Mouse (Mus musculus) v-Abl transformed pro-B cells (cell line): ENCODE results near the gene Ube2cbp.

Experiments used
- in situ Hi-C, 2 experiments: fragments of 400-800 bp; cut with MboI; formaldehyde crosslinking; loops; one replicate each; pipeline ENCODE4 v1.15.1; 2025; ENCODE audit not compliant: unreplicated experiment in 2 of 2

The Ube2cbp gene

DNA sequence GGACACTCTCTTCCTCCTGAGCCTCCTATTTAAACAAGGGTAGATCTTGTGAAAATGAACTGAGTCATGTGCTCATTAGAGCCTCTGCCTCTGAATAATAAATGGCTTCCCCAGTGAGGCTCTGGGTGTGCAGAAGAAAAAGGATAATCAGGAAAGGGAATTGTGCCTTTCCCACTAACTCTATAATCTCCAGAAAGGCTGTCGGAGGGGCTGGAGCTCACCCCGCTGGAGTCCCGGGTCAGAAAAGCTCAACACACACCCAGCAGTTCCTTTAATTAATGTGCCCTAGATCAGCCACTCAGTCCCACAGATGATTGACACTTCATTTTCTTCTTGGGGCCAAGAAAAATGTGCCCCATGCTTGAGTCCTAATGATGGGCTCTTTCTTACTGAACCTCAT, 134.2 kb downstream of the Ube2cbp start:
- in situ Hi-C loops = no loop called here

DNA sequence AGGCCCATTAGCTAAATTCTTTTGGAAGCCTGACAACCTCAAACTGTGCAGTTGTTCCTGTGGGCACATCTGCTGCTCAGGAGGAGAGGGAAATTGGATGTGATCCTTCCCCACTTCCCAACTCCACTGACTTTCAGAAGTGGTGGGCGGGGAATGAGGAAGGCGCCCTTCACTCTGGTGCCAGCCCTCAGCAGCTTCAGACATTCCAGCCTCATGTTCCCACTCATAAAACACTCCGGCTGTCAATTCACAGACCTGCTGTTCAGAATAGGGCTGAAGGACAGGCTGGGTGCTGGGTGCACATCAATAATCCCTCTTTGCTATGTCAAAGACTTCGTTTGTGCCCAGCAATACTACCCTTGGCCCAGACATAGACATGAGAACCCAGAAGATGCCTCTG, 136.5 kb downstream of the Ube2cbp start:
- in situ Hi-C loops = no loop called here

DNA sequence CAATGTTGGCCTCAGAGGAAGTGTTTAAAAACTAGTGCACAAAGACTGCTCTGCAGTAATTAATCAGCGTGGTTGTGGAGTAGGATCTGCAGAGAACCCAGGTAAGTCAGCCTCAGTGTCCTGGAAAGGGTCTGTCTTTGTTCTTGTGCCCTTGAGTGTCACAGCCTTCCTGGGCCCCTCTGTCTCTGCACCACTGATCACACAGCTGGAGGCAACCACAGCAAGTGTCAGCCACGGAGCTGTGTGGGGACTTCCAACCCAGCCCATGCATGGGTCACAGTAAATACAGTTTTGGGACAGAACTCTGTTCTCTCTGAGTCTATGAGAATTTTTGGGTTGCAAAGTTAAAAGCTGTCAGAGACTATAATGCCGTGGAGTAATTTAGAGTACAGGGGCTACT, 137.4 kb downstream of the Ube2cbp start:
- in situ Hi-C loops = no loop called here

DNA sequence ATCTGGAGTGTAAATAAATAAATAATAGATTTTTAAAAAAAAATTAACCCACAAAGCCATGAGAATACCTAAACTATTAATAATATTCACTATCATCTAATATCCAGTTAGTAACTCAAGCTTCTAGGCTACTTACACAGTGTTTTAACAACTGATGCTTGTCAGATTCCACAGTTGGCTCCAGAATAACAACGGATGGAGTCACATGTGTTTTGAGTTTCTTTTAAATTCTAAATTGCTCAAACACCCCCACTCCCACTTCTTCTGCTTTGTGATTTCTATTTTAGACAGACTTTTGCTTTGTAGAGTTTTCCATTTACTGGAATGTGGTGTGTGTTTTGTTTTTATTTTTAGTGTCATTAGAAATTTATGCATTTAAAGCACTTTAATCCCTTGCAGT, 140.0 kb downstream of the Ube2cbp start:
- in situ Hi-C loops = no loop called here

DNA sequence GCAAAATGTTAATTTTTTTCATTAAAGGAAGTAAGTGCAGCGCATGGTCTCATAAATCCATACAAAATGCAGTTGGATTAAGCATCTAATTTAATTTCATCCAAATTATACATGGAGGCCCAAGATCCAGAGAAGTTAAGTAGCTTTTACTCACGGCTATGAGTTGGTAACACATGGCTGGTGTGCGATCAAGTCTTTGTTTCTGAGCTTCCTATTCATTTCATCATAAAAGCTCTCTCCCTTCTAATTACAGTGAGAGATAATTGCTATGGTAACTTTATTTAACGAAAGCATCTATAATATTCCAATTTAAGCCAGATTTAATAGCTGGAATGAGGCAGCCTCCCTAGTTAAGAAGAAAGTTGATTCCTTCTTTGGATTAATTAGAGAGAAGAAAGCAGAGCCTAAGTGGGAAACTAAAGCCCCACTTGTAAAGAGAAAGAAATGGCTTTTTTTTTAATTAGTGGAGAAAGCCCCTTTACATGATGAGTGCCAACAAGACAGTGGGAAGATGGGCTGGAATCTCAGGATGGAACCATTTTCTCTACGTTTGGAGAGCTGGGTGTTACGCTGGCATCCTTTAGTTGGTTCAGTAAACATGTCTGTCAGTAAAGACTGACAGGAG, 145.1 kb downstream of the Ube2cbp start:
- in situ Hi-C loops = no loop called here

DNA sequence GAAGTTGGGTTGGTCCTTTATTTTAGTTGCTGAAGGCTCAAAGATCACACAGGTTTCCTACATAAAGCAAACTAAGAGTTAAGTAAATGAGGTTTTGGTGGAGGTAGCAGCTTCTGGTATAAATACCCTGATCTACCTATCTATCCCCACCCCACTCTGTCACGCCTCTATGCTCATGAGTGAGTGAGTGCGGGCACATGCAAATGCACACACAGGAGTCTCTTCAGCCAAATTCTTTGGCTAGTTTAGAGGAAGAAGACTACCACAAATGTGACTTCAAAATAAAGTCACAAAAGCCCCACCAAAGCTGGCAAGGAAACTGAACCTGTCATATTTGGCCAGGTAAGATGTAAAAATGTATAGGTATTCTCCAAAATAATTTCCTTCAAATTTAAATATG, 149.1 kb downstream of the Ube2cbp start:
- in situ Hi-C loops = no loop called here

DNA sequence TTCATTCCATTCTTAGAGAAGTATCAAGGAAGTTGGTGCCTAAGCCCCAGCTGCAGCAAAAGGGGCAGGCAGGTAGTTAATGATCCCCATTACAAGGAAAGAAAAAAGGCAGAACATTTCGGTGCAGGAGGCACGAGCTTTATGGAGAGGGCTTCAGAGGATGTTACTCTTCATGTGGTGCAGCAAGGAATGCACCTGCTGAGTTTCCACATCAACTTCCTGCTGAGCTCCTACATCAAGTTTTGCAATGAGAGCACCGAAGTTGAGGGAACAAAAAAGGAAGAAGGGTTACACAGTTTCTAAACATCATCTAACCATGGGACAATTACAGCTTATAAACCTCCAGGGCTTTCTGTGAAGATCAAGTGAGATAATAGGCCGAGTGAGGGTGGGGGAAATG, 156.1 kb downstream of the Ube2cbp start:
- in situ Hi-C loops = no loop called here

DNA sequence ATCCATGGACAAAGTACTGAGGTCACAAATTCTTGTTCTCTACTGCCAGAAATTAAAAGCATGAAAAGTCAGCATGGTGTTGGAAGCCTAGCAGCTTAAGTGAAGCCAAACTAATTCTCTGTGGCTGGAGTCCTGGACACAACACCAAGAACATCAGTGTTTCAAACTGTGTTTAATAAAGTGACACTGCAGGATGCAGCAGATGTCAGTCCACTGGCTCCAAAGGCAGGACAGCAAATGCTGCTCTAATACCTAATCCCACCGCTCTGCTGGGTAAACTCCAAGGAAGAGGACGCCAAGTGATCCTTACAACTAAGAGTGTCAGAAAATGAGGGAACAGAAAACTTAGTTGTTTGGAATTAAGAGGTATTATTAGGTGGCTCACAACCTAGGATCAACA, 158.2 kb downstream of the Ube2cbp start:
- in situ Hi-C loops = no loop called here

DNA sequence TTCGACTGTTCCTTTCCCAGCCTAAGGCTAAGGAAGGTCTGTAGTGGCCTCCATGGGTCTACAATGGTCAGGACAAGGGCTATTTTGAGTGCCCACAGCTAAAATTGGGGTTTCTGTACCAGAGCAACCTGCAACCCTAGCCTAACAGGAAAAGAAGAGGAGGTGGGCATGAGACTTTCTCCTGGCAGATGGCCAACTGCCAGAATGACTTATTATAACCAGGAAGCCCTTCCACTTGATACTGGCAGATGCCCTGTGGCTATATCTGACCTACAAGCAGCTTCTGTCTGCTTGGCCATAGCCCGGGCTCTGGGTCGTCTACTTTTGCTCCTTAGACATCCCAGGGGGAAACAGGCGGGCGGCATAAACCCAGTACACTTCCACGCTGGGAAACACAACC, 163.3 kb downstream of the Ube2cbp start:
- in situ Hi-C loops = no loop called here

DNA sequence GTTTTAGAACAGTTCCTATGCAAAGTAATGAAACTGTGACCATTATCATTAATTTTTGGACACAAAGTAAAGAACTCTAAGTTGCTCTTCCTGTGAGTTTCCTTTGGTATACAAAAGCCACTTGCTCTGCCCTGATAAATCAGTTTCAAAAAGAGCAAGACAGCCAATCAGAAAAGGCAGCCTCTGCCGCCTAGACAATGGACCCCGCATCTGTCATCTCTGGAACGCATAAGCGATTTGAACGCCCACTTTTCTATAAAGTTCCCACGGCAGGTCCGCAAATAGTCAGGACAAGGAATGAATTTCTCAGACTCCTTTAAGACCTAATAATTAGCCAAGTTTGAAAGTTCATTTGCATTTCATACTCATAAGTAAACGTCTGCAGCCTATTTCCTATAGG, 166.2 kb downstream of the Ube2cbp start:
- in situ Hi-C loops = no loop called here

DNA sequence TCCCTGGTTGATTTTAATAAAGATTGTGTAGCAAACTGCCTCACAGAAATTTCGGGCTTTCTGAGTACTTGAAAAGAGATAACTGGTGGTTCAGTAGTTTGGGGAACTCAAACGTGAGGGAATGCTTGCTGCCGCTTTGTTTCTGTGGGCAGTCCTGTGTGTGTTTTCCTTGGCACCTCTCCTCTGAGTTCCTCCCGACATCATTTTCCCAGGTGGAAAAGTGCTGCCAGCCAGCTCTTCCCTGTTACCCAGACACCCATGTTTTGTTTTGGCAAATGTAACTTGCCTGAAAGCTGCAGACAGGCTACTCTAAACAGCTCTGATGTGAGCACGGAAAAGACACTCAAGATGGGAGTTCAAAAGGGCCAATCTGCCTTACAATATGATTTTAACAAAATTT, 166.6 kb downstream of the Ube2cbp start:
- in situ Hi-C loops = no loop called here

DNA sequence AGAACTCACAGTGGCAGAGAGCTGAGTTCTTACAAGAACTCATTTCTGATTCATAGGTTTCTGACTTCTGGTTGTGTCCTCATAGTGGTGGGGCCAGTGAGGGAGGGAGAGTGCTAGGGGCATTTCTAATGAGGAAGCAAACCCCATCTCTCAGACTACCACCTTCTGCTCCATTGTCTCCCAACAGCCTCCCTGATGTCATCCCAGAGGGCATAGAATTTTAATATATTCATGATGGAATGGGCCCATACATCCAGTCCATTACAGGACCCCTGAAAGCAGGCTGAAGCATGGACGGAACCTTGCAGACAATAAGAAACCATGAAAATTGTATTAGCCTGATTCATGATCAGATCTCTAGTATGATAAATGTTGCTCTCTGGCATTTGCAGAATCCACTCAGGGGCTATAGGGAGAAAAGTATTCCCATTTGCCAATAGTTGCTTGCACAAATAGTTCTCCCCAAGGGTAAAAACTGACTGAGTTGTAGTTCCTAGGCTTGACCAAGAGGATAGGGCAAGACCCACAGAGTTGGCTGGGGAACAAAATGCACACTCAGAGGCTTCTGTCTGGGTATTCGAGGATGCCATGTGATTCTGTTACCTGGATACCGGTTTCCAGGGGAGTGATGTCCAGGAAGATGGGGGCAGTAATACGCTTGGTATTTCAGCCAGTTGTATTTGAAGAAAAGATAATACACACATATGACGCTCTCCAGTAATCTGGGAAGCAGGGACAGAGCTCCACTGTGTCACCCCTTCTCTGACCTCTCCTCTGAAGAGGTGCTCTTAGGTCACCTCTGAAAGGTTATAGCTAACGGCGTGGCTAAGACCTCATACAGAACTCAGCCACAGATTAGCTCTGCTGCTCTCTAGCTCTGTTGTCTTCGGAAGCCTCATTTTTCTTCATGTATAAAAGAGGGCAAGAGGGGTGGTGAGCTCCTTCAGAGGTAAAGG, 167.8 kb downstream of the Ube2cbp start:
- in situ Hi-C loops = no loop called here

DNA sequence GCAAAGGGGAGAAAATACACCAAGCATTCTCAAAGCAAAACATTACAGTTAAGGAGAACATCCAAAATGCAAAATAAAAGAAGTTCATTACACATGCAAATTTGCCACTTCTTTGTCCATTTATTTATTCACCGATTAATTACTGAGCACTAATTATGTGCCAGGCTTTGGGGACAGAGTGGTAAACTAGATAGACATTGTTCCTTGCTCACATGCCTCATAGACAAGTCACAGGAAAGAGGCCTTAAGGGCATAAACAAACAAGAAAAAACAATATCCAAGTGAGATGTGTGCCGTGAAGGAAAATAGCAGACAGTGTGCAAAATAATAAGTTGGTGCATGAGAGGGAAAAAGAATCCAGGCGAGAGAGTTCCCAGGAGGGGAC, 177.2 kb downstream of the Ube2cbp start:
- in situ Hi-C loops = no loop called here

DNA sequence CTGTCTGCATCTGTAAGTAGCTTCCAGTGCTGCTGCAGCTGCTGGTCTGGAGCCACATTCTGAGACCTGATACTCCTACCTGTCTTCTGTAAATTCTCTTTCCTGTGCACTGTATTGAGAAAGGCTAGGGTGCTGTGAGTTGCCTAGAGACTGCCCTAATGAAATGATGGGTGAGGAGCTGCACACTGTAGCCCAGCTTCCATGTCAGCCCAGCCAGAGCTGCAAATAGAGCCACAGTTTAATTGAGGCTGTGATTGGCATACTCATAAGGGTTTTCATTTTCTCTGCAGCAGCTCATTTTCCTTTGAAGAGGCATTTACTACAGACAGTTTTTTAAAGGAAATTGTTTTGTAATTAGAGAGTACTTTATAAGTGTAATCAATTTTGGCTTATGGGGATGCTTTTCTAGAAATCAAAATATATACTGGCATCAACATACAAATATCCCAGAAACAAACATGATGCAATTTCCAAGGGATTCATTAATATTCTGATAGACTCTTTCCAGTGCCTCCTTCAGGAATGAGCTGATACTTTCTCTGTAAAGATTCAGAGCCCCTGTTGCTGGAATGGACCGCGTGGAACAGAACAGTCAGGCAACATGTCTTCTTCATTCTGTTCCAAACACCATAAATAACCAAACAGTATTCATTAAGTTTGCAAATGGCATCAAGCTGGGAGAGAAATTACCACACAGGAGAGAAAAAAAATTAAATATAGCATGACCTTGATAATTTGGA, 177.8 kb downstream of the Ube2cbp start:
- in situ Hi-C loops = no loop called here

DNA sequence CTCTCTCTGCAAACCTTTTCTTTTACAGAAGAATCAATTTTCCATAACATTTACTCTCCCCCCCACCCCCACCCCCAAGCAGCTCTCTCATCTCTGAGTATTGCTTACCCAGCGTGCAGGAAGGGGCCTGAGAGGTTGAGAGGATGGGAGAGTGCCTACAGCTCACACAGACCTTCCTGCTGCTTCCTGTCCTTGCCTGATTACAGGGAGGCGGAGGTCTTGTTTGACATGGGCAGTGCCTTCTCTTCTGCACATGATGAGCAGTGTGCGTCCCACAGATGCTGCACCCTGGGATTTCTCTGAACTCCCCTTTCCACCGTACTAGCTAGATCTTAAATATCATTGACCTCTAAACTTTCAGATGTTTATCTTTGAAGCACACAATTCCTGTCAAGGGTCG, 182.2 kb downstream of the Ube2cbp start:
- in situ Hi-C loops = no loop called here

DNA sequence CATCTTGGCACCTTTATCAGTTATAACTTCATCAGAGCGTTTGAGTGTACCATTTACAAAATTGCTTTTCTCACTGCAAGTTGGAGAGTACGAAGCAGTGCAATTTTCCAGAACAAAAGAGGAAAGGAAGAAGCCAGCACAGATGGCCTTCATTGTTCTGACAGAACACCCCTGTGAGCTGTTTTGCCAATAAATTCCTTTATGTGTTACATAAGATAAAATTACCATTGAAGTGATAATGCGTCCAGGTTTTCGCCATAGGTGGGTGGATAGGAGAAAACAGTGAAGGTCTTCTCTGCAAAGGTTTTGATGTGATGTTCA, 183.6 kb downstream of the Ube2cbp start:
- in situ Hi-C loops = no loop called here

DNA sequence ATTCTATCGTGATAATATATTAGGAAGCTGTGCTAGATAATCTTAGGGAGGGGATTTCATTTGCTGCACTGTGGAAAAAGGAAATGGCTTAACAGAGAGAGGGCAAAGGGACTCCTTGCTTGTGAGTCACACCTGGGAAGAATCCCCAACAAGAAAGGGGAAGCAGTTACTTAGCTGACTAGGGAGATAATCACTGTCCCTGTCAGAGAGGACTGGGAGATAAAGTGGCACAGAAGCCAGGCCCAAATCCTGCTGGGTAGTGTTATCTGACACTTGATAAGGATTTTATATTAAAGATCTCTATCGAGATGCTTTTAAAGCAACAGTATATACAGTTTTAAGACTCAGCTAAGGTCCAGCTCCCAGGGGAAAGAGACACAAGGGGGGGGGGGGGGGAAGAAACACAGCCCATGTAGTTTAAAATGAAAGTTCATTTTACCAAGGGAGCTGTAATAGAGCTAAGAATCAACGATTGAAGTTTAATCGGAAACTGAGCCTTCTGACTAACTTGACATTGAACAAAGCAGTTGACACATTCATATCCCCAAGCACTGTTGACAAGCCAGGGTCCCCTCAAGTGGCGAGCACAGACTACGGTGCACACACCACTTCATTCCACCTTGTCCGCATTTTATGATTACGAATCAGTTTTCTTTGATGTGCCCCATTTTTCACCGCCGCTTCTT, 184.1 kb downstream of the Ube2cbp start:
- in situ Hi-C loops = no loop called here

DNA sequence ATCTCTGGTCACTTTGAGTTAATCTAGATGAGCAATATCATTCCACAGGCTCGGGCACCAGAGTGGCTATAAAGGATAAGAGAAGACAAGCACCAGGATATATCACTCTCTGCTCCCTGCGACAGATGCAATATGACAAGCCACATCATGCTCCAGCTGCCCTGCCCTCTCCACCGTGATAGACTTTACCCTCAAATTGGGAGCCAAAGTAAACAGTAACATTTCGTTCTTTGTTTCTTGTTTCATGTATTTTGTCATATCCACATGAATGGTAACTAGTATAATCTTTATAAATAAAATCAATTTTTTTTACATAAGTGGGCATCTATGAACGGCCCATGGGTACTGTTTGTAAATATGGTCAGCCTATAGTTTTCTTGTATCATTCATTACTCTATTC, 195.2 kb downstream of the Ube2cbp start:
- in situ Hi-C loops = no loop called here

DNA sequence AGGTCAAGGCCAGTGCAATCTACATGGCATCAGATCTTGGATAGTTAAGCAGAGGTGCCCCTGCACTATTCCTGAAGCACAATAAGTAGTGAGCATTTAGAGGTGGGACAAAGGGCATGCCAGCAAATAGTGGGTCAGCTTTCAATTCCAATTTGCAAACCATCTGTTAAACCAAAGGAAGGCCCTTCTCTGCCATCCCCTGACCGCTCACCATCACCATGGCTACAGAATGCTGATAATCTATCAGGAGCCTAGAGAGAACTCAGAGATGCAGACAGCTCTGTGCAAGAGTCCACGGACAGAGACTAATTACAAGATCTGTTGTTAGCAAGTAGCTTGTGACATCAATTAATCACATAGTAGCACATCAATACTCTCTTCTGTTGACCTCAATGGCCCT, 198.1 kb downstream of the Ube2cbp start:
- in situ Hi-C loops = no loop called here
